Mouse (Mus musculus): Measurements from ENCODE around the gene Hspa8. TPM values are rescaled to one million over a fixed set of nuclear protein-coding genes. Genes with fewer than 3 reads are reported as not detected.
A peak's percentile ranks its signal among the peaks of the same experiment; 100 is the strongest.
"Not testable (repeated sequence)": the region's sequence is repeated elsewhere in the genome, so short reads cannot be mapped to it uniquely, and the experiment has no call there.

Hspa8 gene
- polyA plus RNA-seq, 1 experiment from 2014 or later, result 2,550 TPM

GRCm38 (mm10) chr9:40802533-40802875 lies 1.7 kb downstream of the Hspa8 start:
- WGBS, result 4% methylated on average over 8 of the region's 8 CpGs
- H3K4me3 ChIP-seq, result peak overlapping the region; percentile 86
- H3K27ac ChIP-seq; ATAC-seq (ENCODE audit: insufficient number of reproducible peaks, insufficient read depth, low FRiP score, low TSS enrichment); H3K27me3 ChIP-seq; H3K9me3 ChIP-seq: not testable (repeated sequence)
- H3K4me2 ChIP-seq (replicated peaks), result peak overlapping the region; percentile 66
- H3K36me3 ChIP-seq, result peaks cover 27% of the 10 kb centered on the region
- peaks cover 45% of the 10 kb centered on the region for H3K4me1 ChIP-seq
- H3K9ac ChIP-seq, result peak overlapping the region; percentile 91

GRCm38 (mm10) chr9:40804576-40804975 lies 3.8 kb downstream of the Hspa8 start:
- WGBS, result 64% methylated on average over 3 of the region's 3 CpGs
- H3K27me3 ChIP-seq; H3K9me3 ChIP-seq; H3K27ac ChIP-seq; ATAC-seq (ENCODE audit: insufficient number of reproducible peaks, insufficient read depth, low FRiP score, low TSS enrichment); H3K4me3 ChIP-seq; H3K9ac ChIP-seq: not testable (repeated sequence)
- H3K36me3 ChIP-seq, result peaks cover 31% of the 10 kb centered on the region
- H3K4me2 ChIP-seq (replicated peaks), result 0 out of 2 replicates have a peak overlapping the region, but pooled peaks have one; percentile 48
- H3K4me1 ChIP-seq, result peaks cover 45% of the 10 kb centered on the region

DNA sequence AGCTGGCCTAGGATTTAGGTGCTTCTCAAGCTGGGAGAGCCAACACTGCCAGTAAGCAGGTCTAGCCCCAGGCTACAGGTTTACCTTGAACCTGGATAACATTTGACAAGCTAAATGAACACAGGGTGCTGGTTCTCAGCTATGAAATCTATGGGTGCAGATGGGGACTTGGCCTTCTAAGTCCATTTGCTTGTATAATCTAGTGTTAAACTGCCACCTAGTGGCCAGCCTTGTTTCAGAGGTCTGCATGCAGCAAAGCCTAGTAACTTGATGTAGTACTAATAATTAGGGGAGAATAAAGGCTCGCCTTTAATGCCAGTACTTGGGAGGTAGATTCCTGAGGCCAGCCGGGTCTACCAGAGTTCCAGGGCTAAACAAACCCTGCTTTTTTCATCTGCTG lies 4.5 kb downstream of the Hspa8 start:
- Histone ChIP-seq H3K36me3 (peaks cover 31% of the 10 kb centered on the region), H3K27ac (0 out of 2 replicates have a peak overlapping the region, but pooled peaks have one; percentile 25), H3K4me2 (replicated peaks) (peak overlapping the region; percentile 19), H3K4me1 (peaks cover 45% of the 10 kb centered on the region), H3K4me3 (peak overlapping the region; percentile 15), H3K27me3 (no peaks in the 10 kb centered on the region), H3K9ac (no peak overlapping the region), H3K9me3 (no peaks in the 10 kb centered on the region)
- ATAC-seq (ENCODE audit: insufficient number of reproducible peaks, insufficient read depth, low FRiP score, low TSS enrichment), result no peak
- WGBS, result 29% methylated on average over 2 of the region's 2 CpGs

GRCm38 (mm10) chr9:40806440-40807288 lies 5.9 kb downstream of the Hspa8 start:
- Histone ChIP-seq H3K27ac (peak overlapping the region; percentile 81), H3K9ac (no peak overlapping the region), H3K9me3 (no peaks in the 10 kb centered on the region), H3K4me3 (no peak overlapping the region), H3K4me1 (peaks cover 48% of the 10 kb centered on the region), H3K4me2 (replicated peaks) (no peak overlapping the region), H3K36me3 (peaks cover 31% of the 10 kb centered on the region), H3K27me3 (no peaks in the 10 kb centered on the region)
- no peak for ATAC-seq (ENCODE audit: insufficient number of reproducible peaks, insufficient read depth, low FRiP score, low TSS enrichment)
- WGBS, result 21% methylated on average over 5 of the region's 5 CpGs

DNA sequence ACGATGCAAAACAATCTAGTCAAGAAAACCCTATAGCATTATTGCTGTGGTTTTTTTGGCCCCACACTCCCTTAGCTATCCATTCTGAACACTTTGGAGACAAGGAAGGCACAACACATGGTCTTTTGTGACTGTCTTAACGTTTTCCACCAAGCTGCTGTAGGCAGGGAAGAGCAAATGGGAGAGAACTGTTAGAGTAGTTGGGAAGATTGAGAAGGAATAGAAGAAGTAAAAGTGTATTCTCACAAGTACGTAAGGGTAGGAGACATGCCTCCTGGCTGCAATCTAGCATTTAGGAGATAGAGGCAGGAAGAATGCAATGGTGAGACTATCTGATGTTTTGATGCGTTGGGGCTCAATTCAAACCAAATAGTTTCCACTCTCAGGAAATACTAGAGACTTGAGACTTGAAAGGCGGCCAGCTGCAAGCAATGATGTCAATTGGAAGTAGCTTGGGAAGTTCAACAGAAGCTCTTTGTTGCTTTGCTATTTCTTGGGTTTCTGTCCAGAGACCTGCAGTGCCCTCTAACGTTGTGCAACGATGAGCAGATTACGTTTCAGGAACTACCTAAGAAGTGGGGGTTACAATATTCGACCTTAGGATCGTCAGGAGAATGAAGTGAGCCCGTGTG lies 6.6 kb downstream of the Hspa8 start:
- Histone ChIP-seq H3K27ac (peak overlapping the region; percentile 81), H3K4me1 (peaks cover 48% of the 10 kb centered on the region), H3K27me3 (no peaks in the 10 kb centered on the region), H3K4me3 (no peak overlapping the region), H3K36me3 (peaks cover 31% of the 10 kb centered on the region), H3K9ac (no peak overlapping the region), H3K9me3 (no peaks in the 10 kb centered on the region), H3K4me2 (replicated peaks) (no peak overlapping the region)
- 9% methylated on average over 11 of the region's 11 CpGs for WGBS
- peak; percentile 12; the same call in 1 of the 2 replicates for ATAC-seq (ENCODE audit: insufficient number of reproducible peaks, insufficient read depth, low FRiP score, low TSS enrichment)

DNA sequence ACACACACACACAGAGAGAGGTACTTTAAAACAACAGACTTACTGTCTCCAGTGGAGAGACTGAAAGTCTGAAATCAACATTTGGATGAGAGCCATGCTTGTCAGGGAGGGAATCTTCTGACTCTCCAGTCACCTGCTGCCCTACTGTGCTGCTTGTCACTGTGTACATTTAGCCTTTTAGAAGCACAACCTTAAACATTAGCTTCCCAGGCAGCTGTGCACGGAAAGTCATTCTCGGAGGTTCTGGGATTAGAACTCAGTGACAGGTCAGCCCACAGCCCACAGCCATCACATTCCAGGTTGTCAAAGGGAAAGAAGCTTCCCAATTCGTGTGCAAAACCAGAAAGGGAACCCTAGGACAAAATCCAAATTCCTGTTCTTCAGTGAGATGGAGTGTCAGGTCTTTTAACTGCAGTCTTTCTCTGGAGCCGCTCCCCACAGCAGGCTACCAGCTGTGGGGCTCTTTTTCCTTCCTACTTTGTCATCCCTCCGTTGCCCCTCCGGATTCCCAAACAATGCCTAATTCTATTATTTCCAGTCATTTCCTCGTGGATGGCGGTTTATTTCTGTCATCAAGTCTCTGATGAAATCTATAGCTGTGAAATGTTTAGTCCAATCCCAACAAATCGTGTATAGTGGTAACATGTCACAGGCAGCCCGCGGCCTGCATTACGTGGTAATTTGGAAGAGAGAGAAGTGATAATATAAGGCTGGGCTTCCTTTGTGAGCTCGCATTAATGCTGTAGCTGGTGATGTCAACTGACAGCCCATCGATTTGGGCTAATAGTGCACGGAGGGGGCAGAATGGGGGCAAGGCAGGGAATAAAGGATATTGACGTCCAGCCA lies 7.5 kb downstream of the Hspa8 start:
- H3K4me2 ChIP-seq (replicated peaks), result no peak overlapping the region
- no peak for ATAC-seq (ENCODE audit: insufficient number of reproducible peaks, insufficient read depth, low FRiP score, low TSS enrichment)
- no peaks in the 10 kb centered on the region for H3K9me3 ChIP-seq
- H3K4me3 ChIP-seq, result no peak overlapping the region
- no peak overlapping the region for H3K9ac ChIP-seq
- H3K27ac ChIP-seq, result peak overlapping the region; percentile 81
- H3K36me3 ChIP-seq, result peaks cover 31% of the 10 kb centered on the region
- H3K27me3 ChIP-seq, result no peaks in the 10 kb centered on the region
- WGBS, result 32% methylated on average over 16 of the region's 16 CpGs
- H3K4me1 ChIP-seq, result peaks cover 48% of the 10 kb centered on the region

DNA sequence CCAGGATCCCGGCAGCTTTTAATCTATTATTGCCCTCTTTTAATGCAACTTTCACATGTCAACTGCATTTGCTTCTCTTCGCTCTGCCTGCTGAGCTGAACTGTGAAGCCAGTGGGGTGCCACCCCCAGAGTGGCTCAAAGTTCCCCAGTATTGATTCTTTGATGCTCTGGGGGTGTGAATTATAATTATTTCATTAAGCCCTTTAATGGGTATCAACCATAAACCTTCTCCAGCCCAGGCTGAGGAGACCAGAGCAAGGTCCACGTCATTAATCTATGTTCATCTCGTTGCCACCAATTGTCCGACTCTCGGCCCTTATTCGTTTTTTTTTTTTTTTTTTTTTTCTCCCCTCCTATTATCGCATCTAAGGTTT lies 8.1 kb downstream of the Hspa8 start:
- no peak for ATAC-seq (ENCODE audit: insufficient number of reproducible peaks, insufficient read depth, low FRiP score, low TSS enrichment)
- Histone ChIP-seq H3K27ac (0 out of 2 replicates have a peak overlapping the region, but pooled peaks have one; percentile 81), H3K27me3 (no peaks in the 10 kb centered on the region), H3K4me3 (no peak overlapping the region), H3K36me3 (peaks cover 26% of the 10 kb centered on the region), H3K4me1 (peaks cover 42% of the 10 kb centered on the region), H3K9ac (no peak overlapping the region), H3K4me2 (replicated peaks) (no peak overlapping the region), H3K9me3 (no peaks in the 10 kb centered on the region)
- WGBS, result 81% methylated on average over 8 of the region's 8 CpGs

- Histone ChIP-seq H3K9me3 (no peaks in the 10 kb centered on the region), H3K4me1 (peaks cover 16% of the 10 kb centered on the region), H3K4me3 (no peak overlapping the region), H3K9ac (no peak overlapping the region), H3K27me3 (no peaks in the 10 kb centered on the region), H3K4me2 (replicated peaks) (no peak overlapping the region), H3K27ac (no peak overlapping the region), H3K36me3 (peaks cover 6% of the 10 kb centered on the region)
- ATAC-seq (ENCODE audit: insufficient number of reproducible peaks, insufficient read depth, low FRiP score, low TSS enrichment), result no peak
- WGBS, result 49% methylated on average over 2 of the region's 2 CpGs
Observed at GRCm38 (mm10) chr9:40811860-40812259, 11.1 kb downstream of the Hspa8 start.

DNA sequence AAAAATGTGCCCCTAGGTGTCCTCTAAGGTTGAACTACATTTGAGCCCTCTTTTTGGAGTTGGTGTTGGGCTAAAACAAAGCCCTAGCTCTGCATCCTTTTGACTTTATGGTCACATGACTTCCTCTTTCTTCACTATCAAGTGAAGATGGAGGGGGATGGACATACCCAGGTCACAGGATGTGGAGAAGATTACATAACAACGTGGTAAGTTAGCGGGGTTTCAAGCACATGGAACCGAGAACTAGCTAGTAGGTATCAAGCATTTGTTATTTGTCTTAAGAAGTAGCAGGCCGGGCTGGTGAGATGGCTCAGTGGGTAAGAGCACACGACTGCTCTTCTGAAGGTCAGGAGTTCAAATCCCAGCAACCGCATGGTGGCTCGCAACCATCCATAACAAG lies 13.3 kb downstream of the Hspa8 start:
- H3K36me3 ChIP-seq, result no peaks in the 10 kb centered on the region
- no peak overlapping the region for H3K9ac ChIP-seq
- H3K4me3 ChIP-seq, result no peak overlapping the region
- H3K27me3 ChIP-seq, result no peaks in the 10 kb centered on the region
- no peak overlapping the region for H3K4me2 ChIP-seq (replicated peaks)
- H3K4me1 ChIP-seq, result peaks cover 3% of the 10 kb centered on the region; the same call in 1 of the 2 replicates
- whole genome bisulfite sequencing, result 85% methylated on average over 7 of the region's 7 CpGs
- no peak overlapping the region for H3K27ac ChIP-seq
- H3K9me3 ChIP-seq, result no peaks in the 10 kb centered on the region
- ATAC-seq (ENCODE audit: insufficient number of reproducible peaks, insufficient read depth, low FRiP score, low TSS enrichment), result no peak

DNA sequence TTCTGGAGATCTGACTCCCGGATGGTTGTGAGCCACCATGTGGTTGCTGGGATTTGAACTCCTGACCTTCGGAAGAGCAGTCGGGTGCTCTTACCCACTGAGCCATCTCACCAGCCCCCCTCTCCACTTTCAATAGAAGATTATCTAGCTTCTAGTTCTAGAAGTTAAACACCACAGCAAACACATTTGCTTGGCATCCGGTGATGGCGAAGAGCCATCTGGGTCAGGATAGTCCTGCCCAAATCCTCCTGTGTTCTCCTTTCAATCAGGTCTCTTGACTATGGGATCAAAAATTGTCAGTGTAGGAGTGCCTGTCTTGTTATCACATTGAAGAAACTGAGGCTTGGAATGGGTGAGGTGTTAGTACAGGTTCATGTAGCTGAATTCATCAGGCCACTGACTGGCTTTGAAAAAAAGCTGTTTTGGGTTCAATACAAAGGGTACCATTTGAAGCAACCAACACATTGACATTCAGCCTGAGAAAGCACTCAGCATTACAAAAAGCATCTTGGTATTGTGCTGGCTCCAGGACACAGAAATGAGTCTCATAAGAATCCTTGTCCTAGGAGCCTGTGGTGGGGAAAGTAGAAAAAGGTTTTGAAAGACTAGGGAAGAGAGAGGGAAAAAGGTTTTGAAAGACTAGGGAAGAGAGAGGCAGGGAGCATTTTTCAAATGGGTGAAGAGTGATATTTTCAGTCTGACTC lies 16.7 kb downstream of the Hspa8 start:
- no peaks in the 10 kb centered on the region for H3K9me3 ChIP-seq
- H3K9ac ChIP-seq, result no peak overlapping the region
- no peak overlapping the region for H3K4me3 ChIP-seq
- no peaks in the 10 kb centered on the region for H3K36me3 ChIP-seq
- H3K4me2 ChIP-seq (replicated peaks), result no peak overlapping the region
- no peaks in the 10 kb centered on the region for H3K27me3 ChIP-seq
- 84% methylated on average over 5 of the region's 5 CpGs for WGBS
- no peak for ATAC-seq (ENCODE audit: insufficient number of reproducible peaks, insufficient read depth, low FRiP score, low TSS enrichment)
- 0 out of 2 replicates have a peak, but pooled peaks cover 7% of the 10 kb centered on the region for H3K4me1 ChIP-seq
- H3K27ac ChIP-seq, result no peak overlapping the region

DNA sequence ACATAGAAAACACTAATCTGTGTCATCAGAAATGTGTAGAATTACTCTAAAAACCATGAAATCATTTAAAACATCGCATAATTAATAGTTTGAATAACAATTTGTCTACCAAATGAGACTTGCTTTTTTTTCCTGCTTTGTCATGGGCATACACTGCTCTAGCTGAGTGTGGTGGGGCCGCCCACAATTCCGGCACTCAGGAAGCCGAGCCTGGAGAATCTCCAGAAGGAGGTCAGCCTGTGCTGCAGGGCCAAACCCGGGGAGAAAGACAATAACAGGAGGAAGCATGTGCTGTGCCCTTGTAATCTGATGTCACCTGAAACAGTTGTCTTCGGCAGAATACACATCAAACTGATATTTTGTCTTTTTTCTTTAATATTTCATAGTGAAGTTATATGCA lies 24.8 kb downstream of the Hspa8 start:
- 38% methylated on average over 6 of the region's 6 CpGs for WGBS
- H3K9me3 ChIP-seq, result no peaks in the 10 kb centered on the region
- H3K36me3 ChIP-seq, result no peaks in the 10 kb centered on the region
- no peak overlapping the region for H3K4me2 ChIP-seq (replicated peaks)
- 0 out of 2 replicates have a peak, but pooled peaks cover 7% of the 10 kb centered on the region for H3K4me1 ChIP-seq
- ATAC-seq (ENCODE audit: insufficient number of reproducible peaks, insufficient read depth, low FRiP score, low TSS enrichment), result no peak
- H3K27me3 ChIP-seq, result no peaks in the 10 kb centered on the region
- H3K9ac ChIP-seq, result no peak overlapping the region
- H3K4me3 ChIP-seq, result no peak overlapping the region
- no peak overlapping the region for H3K27ac ChIP-seq

All from embryonic facial prominence, embryonic 12.5 days (tissue).